Mouse (Mus musculus): ENCODE data around the gene Pafah1b1. TPM values are rescaled to one million over a fixed set of nuclear protein-coding genes. Genes with fewer than 3 reads are reported as not detected.

Pafah1b1 gene
- polyA plus RNA-seq, 1 experiment from 2014 or later, result 54.3 TPM

- Histone ChIP-seq H3K9ac (no peak overlapping the region), H3K9me3 (replicated peaks) (no peaks in the 10 kb centered on the region), H3K4me3 (no peak overlapping the region), H3K27ac (no peak overlapping the region), H3K27me3 (replicated peaks) (no peaks in the 10 kb centered on the region), H3K4me1 (peaks cover 54% of the 10 kb centered on the region), H3K4me2 (no peak overlapping the region), H3K36me3 (peaks cover 14% of the 10 kb centered on the region)
- WGBS (ENCODE audit: insufficient replicate concordance), result 83% methylated on average over 3 of the region's 3 CpGs
- ATAC-seq, result no peak
These were observed 8.4 kb downstream of the Pafah1b1 start for GRCm38 (mm10) chr11:74715971-74716525.

GRCm38 (mm10) chr11:74710671-74711070 lies 13.8 kb downstream of the Pafah1b1 start:
- no peak overlapping the region for H3K27ac ChIP-seq
- no peak overlapping the region for H3K4me3 ChIP-seq
- no peak for ATAC-seq
- no peaks in the 10 kb centered on the region for H3K27me3 ChIP-seq (replicated peaks)
- peaks cover 47% of the 10 kb centered on the region for H3K4me1 ChIP-seq
- no peak overlapping the region for H3K9ac ChIP-seq
- WGBS (ENCODE audit: insufficient replicate concordance), result 88% methylated on average over 1 of the region's 1 CpGs
- H3K9me3 ChIP-seq (replicated peaks), result no peaks in the 10 kb centered on the region
- H3K4me2 ChIP-seq, result no peak overlapping the region
- H3K36me3 ChIP-seq, result peaks cover 23% of the 10 kb centered on the region

DNA sequence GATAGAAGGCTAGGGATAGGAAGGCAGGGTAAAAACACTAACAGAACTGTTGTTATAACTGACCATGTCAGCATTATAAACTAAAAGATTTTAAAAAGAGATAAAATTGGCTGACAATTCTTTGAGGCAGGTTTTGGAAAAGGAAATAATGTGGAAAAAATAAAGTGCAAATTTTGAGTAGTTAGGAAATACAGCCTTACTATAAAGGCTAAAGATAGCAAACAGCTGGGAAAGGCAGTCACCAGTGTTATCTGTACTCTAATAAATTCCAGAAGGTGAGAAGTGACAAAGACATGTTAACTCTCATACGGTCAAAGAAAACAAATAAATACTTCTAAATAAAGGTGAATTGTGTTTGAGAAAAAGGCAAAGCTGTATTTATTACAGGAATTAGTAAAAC lies 15.7 kb downstream of the Pafah1b1 start:
- Histone ChIP-seq H3K27me3 (replicated peaks) (no peaks in the 10 kb centered on the region), H3K36me3 (peaks cover 23% of the 10 kb centered on the region), H3K4me2 (no peak overlapping the region), H3K4me3 (no peak overlapping the region), H3K27ac (no peak overlapping the region), H3K9me3 (replicated peaks) (no peaks in the 10 kb centered on the region), H3K4me1 (peaks cover 52% of the 10 kb centered on the region), H3K9ac (no peak overlapping the region)
- WGBS (ENCODE audit: insufficient replicate concordance), result 61% methylated on average over 1 of the region's 1 CpGs
- ATAC-seq, result no peak

DNA sequence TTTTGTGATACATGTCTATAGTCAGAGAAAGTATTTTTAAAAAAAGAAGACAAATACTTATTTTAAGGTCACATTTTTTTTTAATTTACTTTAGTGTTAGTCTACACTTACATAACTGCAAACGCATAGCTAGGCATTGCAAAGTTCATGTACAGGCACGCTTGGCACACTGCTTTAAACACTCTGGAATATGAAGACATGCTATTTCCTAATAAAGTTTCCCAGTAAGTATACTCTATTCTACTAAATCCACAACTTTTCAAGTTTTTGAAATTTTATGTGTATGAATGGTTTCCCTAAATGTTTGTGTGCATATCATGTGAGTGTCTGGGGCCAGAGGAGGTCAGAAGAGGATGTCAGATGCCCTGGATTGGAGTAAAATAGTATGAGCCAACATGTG lies 20.4 kb downstream of the Pafah1b1 start:
- Histone ChIP-seq H3K4me3 (no peak overlapping the region), H3K4me2 (no peak overlapping the region), H3K9ac (no peak overlapping the region), H3K36me3 (peaks cover 14% of the 10 kb centered on the region), H3K27me3 (replicated peaks) (no peaks in the 10 kb centered on the region), H3K4me1 (peaks cover 34% of the 10 kb centered on the region), H3K27ac (no peak overlapping the region), H3K9me3 (replicated peaks) (no peaks in the 10 kb centered on the region)
- no peak for ATAC-seq
- 91% methylated on average over 2 of the region's 2 CpGs for WGBS (ENCODE audit: insufficient replicate concordance)

- ATAC-seq, result no peak
- Histone ChIP-seq H3K4me3 (no peak overlapping the region), H3K27ac (no peak overlapping the region), H3K4me2 (no peak overlapping the region), H3K27me3 (replicated peaks) (no peaks in the 10 kb centered on the region), H3K9ac (no peak overlapping the region), H3K4me1 (peaks cover 16% of the 10 kb centered on the region), H3K36me3 (peaks cover 46% of the 10 kb centered on the region), H3K9me3 (replicated peaks) (no peaks in the 10 kb centered on the region)
- WGBS (ENCODE audit: insufficient replicate concordance), result 90% methylated on average over 2 of the region's 2 CpGs
These were observed 25.0 kb downstream of the Pafah1b1 start for GRCm38 (mm10) chr11:74699505-74699904.

DNA sequence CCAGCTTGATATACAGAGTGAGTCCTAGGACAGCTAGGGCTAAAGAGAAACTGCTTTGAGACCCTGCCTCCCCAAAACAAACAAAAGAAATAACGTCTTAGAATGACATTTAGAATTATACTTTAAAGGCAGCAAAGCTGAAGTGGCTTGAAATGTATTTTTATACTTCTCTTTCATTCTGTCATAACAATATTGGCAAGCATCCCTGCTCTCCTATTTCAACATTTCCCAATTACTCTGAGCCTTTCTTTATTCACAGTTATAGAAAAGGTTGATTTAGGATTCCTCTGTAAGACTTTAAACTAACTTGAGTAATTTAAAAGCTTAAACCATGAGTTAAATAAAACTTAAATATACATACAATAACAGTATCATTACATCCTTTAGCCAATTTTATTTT lies 32.3 kb downstream of the Pafah1b1 start:
- Histone ChIP-seq H3K4me2 (no peak overlapping the region), H3K4me3 (no peak overlapping the region), H3K9me3 (replicated peaks) (no peaks in the 10 kb centered on the region), H3K36me3 (peaks cover 71% of the 10 kb centered on the region), H3K4me1 (peaks cover 11% of the 10 kb centered on the region), H3K27me3 (replicated peaks) (no peaks in the 10 kb centered on the region), H3K9ac (no peak overlapping the region), H3K27ac (no peak overlapping the region)
- 79% methylated on average over 1 of the region's 1 CpGs for WGBS (ENCODE audit: insufficient replicate concordance)
- no peak for ATAC-seq

DNA sequence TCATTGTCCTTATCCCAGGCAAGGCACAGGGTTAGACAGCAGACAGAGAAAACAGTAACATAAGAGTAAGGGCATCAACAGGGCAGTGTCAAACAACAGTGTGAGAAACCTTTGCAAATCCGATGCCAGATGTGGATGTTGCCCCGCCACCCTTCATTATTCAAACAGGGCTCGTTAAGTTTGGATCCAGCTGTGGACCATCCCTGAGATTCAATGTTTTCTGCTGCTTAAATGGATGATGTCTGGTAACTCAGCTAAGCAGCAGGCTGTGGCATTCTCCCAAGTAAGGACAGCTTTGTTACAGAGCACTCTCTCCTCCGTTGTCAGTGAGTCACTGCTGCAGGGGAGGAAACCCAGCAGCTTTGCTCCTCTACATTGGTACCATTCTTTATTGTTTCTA lies 49.3 kb downstream of the Pafah1b1 start:
- H3K9me3 ChIP-seq (replicated peaks), result no peaks in the 10 kb centered on the region

DNA sequence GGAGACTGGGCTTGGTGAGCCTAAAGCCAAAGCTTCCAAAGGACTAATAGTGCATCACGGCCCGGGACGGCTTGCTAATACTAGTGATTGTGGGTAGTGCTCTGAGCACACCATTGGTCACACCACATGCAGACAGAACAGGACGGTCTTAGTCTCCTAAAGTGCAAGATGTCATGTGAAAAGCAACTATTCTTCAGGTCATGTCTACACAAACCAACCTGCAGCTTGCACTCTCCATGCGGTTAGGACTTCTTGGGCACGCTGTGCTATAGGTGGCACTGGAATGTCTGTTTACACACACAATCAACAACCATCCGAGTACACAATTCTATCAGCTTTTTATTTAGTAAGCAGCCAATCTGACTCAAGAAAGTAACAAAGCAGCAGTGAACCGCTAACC lies 49.8 kb downstream of the Pafah1b1 start:
- H3K4me3 ChIP-seq, result no peak overlapping the region
- H3K36me3 ChIP-seq, result peaks cover 86% of the 10 kb centered on the region
- no peak for ATAC-seq

More for the DNA sequence above, 49.3 kb downstream of the Pafah1b1 start:
- WGBS (ENCODE audit: insufficient replicate concordance), result 82% methylated on average over 4 of the region's 4 CpGs
- H3K4me3 ChIP-seq, result no peak overlapping the region
- H3K36me3 ChIP-seq, result peaks cover 86% of the 10 kb centered on the region
- no peak overlapping the region for H3K9ac ChIP-seq
- peak overlapping the region; percentile 75; the same call in 1 of the 2 replicates for H3K27ac ChIP-seq
- ATAC-seq, result no peak
- peaks cover 29% of the 10 kb centered on the region for H3K4me1 ChIP-seq
- H3K4me2 ChIP-seq, result no peak overlapping the region
- H3K27me3 ChIP-seq (replicated peaks), result no peaks in the 10 kb centered on the region

DNA sequence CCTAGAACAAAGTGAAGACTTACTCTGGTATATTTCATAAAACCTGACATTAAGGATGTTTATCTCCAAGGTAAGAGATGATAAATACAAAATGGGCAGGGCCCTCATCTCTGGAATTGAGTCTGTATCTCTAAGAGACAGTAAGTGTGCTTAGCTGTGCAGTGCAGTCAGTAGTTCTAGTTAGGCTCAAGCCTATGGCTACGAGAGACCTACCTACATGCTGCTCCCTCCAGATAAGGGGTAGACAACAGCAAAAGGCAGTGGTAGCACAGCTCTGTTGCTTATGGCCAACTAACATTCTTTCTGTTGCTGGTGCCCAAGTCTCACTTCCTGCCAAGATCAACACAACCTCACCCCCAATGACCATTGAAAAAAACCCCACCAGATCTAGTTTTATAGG lies 50.9 kb downstream of the Pafah1b1 start:
- Histone ChIP-seq H3K27me3 (replicated peaks) (no peaks in the 10 kb centered on the region), H3K4me2 (peak overlapping the region; percentile 17), H3K4me1 (peaks cover 29% of the 10 kb centered on the region), H3K4me3 (no peak overlapping the region), H3K9ac (peak overlapping the region; percentile 35; the same call in 1 of the 2 replicates), H3K27ac (peak overlapping the region; percentile 75), H3K36me3 (peaks cover 86% of the 10 kb centered on the region), H3K9me3 (replicated peaks) (no peaks in the 10 kb centered on the region)
- 17% methylated on average over 1 of the region's 1 CpGs for WGBS (ENCODE audit: insufficient replicate concordance)
- peak; percentile 98 for ATAC-seq

More for the DNA sequence above, 49.8 kb downstream of the Pafah1b1 start:
- peaks cover 29% of the 10 kb centered on the region for H3K4me1 ChIP-seq
- peak overlapping the region; percentile 75 for H3K27ac ChIP-seq
- no peaks in the 10 kb centered on the region for H3K9me3 ChIP-seq (replicated peaks)
- WGBS (ENCODE audit: insufficient replicate concordance), result 89% methylated on average over 8 of the region's 8 CpGs
- H3K4me2 ChIP-seq, result no peak overlapping the region; the same call in 1 of the 2 replicates
- no peaks in the 10 kb centered on the region for H3K27me3 ChIP-seq (replicated peaks)
- H3K9ac ChIP-seq, result no peak overlapping the region

GRCm38 (mm10) chr11:74672901-74673513 lies 51.5 kb downstream of the Pafah1b1 start:
- H3K36me3 ChIP-seq, result peaks cover 86% of the 10 kb centered on the region

GRCm38 (mm10) chr11:74671839-74672238 lies 52.6 kb downstream of the Pafah1b1 start:
- H3K4me3 ChIP-seq, result no peak overlapping the region
- WGBS (ENCODE audit: insufficient replicate concordance), result 90% methylated on average over 5 of the region's 5 CpGs
- ATAC-seq, result no peak
- H3K4me1 ChIP-seq, result peaks cover 29% of the 10 kb centered on the region
- no peak overlapping the region for H3K4me2 ChIP-seq
- peaks cover 86% of the 10 kb centered on the region for H3K36me3 ChIP-seq
- no peaks in the 10 kb centered on the region for H3K9me3 ChIP-seq (replicated peaks)
- no peaks in the 10 kb centered on the region for H3K27me3 ChIP-seq (replicated peaks)
- peak overlapping the region; percentile 36 for H3K27ac ChIP-seq
- no peak overlapping the region for H3K9ac ChIP-seq

More at GRCm38 (mm10) chr11:74672901-74673513, 51.5 kb downstream of the Pafah1b1 start:
- H3K9me3 ChIP-seq (replicated peaks), result no peaks in the 10 kb centered on the region
- peak overlapping the region; percentile 75 for H3K27ac ChIP-seq
- 65% methylated on average over 6 of the region's 6 CpGs for WGBS (ENCODE audit: insufficient replicate concordance)
- H3K4me3 ChIP-seq, result no peak overlapping the region
- no peak overlapping the region for H3K9ac ChIP-seq
- no peaks in the 10 kb centered on the region for H3K27me3 ChIP-seq (replicated peaks)
- ATAC-seq, result peak; percentile 19; the same call in 1 of the 2 replicates
- H3K4me2 ChIP-seq, result peak overlapping the region; percentile 17; the same call in 1 of the 2 replicates
- H3K4me1 ChIP-seq, result peaks cover 29% of the 10 kb centered on the region

GRCm38 (mm10) chr11:74671013-74671412 lies 53.5 kb downstream of the Pafah1b1 start:
- no peak for ATAC-seq
- Histone ChIP-seq H3K4me1 (peaks cover 29% of the 10 kb centered on the region), H3K36me3 (peaks cover 87% of the 10 kb centered on the region), H3K9ac (no peak overlapping the region), H3K4me3 (no peak overlapping the region), H3K9me3 (replicated peaks) (no peaks in the 10 kb centered on the region), H3K4me2 (no peak overlapping the region), H3K27me3 (replicated peaks) (no peaks in the 10 kb centered on the region), H3K27ac (peak overlapping the region; percentile 45)
- 76% methylated on average over 1 of the region's 1 CpGs for WGBS (ENCODE audit: insufficient replicate concordance)

Measured in liver, embryonic 12.5 days (tissue).